Mouse (Mus musculus) C2C12 (cell line): ENCODE data around the gene Dyrk1a.

Experiments
- CEBPB ChIP-seq: IDR thresholded peaks from one replicate; pipeline ENCODE4 v1.6.1; 2011; ENCODE audit warnings: low read depth, mild to moderate bottlenecking, control low read depth, moderate library complexity
- CTCF ChIP-seq: IDR thresholded peaks from one replicate; pipeline ENCODE4 v1.5.1; 2011; ENCODE audit not compliant: control insufficient read depth, insufficient read depth, insufficient read length
- MAX ChIP-seq: IDR thresholded peaks from one replicate; pipeline ENCODE4 v1.6.1; 2011; ENCODE audit warnings: mild to moderate bottlenecking, control low read depth

DNA sequence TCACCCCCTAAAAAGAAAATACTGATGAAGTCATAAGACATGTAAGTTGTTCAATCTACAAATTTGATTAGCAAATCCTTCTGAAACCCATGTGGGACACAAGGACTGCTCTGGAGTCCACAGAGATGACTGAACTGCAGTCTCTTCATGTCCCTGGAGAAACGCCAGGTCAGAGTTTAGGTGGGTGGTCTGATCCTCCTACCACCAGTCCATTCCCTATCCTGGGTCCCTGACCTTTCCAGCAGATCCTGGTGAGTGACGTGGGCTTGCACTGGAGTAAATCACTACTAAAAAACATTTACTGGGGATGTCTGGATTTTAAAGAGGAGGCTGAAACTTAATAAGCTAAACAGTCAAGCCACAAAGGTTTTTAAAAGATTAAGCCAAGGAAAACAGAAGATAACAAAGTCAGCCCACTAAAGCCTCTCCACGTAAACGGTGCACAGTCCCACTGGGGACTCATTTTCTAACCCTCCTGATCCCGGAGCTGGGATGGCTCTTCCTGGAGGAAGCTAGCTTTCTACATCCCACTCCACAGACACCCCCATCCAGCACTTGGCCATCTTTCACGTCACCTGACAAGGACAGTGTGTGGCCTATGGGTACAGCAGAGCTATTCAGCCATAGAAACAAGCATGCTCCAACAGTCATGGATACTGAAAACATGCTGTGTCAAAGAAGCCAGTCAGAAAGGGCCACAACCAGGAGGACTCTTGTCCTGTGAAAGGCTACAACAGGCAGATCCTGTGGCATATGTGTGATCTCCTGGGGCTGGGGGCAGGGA lies 46.0 kb upstream of the Dyrk1a start:
- no peak for TF ChIP-seq CTCF
- no peak for TF ChIP-seq MAX
- no peak for TF ChIP-seq CEBPB
